Mouse (Mus musculus) CH12.LX (cell line): ENCODE measurements around the gene Lrrc4b. TPM values are rescaled to one million over a fixed set of nuclear protein-coding genes. Genes with fewer than 3 reads are reported as not detected.

ENCODE experiments used
- DNase-seq: peaks from one replicate; pipeline ENCODE4 v3.0.0-alpha.2; 2013; ENCODE audit errors: extremely low read depth
- H3K27ac ChIP-seq: 2 replicates; pipeline ENCODE4 v1.5.1; 2012; ENCODE audit warnings: low read depth, mild to moderate bottlenecking, control low read depth, moderate library complexity; ENCODE audit not compliant: insufficient read depth
- H3K27me3 ChIP-seq: replicated peaks from 2 replicates; pipeline ENCODE3; 2012; ENCODE audit warnings: inconsistent platforms
- H3K36me3 ChIP-seq, 2 experiments: replicated peaks in 1 of 2; 2 replicates each; pipeline versions ENCODE3 to v1.6.1; 2012; ENCODE audit warnings: inconsistent platforms in 1 of 2, low read length in 1 of 2, mild to moderate bottlenecking in 1 of 2, mixed read lengths in 1 of 2, moderate library complexity in 1 of 2; ENCODE audit not compliant: control insufficient read depth in 1 of 2, insufficient read depth in 1 of 2
- H3K4me1 ChIP-seq, 2 experiments: 2 replicates each; pipeline ENCODE4 v1.6.1; 2012; ENCODE audit warnings: inconsistent platforms in 1 of 2, moderate library complexity in 1 of 2; ENCODE audit not compliant: insufficient read depth in 2 of 2, control insufficient read depth in 1 of 2
- H3K4me2 ChIP-seq: 2 replicates; pipeline ENCODE4 v1.6.1; 2012; ENCODE audit warnings: low read depth, mild to moderate bottlenecking, control low read depth; ENCODE audit not compliant: poor library complexity, insufficient read depth, severe bottlenecking
- H3K4me3 ChIP-seq, 3 experiments: fragments of 150-350 bp in 1 of 3; sonication (generic) in 1 of 3; replicated peaks in 1 of 3; 2 replicates each; pipeline versions ENCODE3 to v1.5.1; 2011 to 2012; ENCODE audit warnings: low read depth in 2 of 3, low read length in 2 of 3, mild to moderate bottlenecking in 2 of 3, moderate library complexity in 2 of 3, control low read depth in 1 of 3, improper control_type of control experiment in 1 of 3, inconsistent platforms in 1 of 3, mixed read lengths in 1 of 3; ENCODE audit not compliant: poor library complexity in 1 of 3
- H3K79me2 ChIP-seq: replicated peaks from 2 replicates; pipeline ENCODE4 v1.6.1; 2012; ENCODE audit warnings: mild to moderate bottlenecking, moderate library complexity; ENCODE audit not compliant: control insufficient read depth, poor library complexity, insufficient read depth, severe bottlenecking; ENCODE audit errors: extremely low read depth
- H3K9ac ChIP-seq: 2 replicates; pipeline ENCODE4 v1.6.1; 2012; ENCODE audit warnings: low read depth, mild to moderate bottlenecking, control low read depth, moderate library complexity; ENCODE audit not compliant: insufficient read depth
- H3K9me3 ChIP-seq: replicated peaks from 2 replicates; pipeline ENCODE3; 2012; ENCODE audit warnings: low read length, inconsistent platforms, mixed read lengths
- CHD1 ChIP-seq: IDR thresholded peaks from 2 replicates; pipeline ENCODE4 v1.6.1; 2012; ENCODE audit warnings: low read depth, low read length, improper control_type of control experiment, inconsistent platforms
- CHD2 ChIP-seq: IDR thresholded peaks from 2 replicates; pipeline ENCODE4 v1.6.1; 2011; ENCODE audit warnings: low read length, improper control_type of control experiment
- JUND ChIP-seq: conservative IDR thresholded peaks from 2 replicates; pipeline ENCODE4 v1.6.1; 2011; ENCODE audit warnings: low read depth, low read length, improper control_type of control experiment
- KAT2A ChIP-seq: IDR thresholded peaks from 2 replicates; pipeline ENCODE4 v1.6.1; 2012; ENCODE audit warnings: low read length, improper control_type of control experiment, inconsistent platforms; ENCODE audit not compliant: insufficient replicate concordance
- MAX ChIP-seq: IDR thresholded peaks from 2 replicates; pipeline ENCODE4 v1.6.1; 2011; ENCODE audit warnings: low read length, improper control_type of control experiment
- MAZ ChIP-seq: IDR thresholded peaks from 2 replicates; pipeline ENCODE4 v1.6.1; 2012; ENCODE audit warnings: low read depth, mild to moderate bottlenecking, inconsistent platforms, low read length, improper control_type of control experiment, moderate library complexity
- NELFE ChIP-seq: IDR thresholded peaks from 2 replicates; pipeline ENCODE4 v1.6.1; 2011; ENCODE audit warnings: low read depth, low read length, improper control_type of control experiment
- NRF1 ChIP-seq: IDR thresholded peaks from 2 replicates; pipeline ENCODE4 v1.6.1; 2014; ENCODE audit warnings: low read depth, mild to moderate bottlenecking, inconsistent platforms, low read length, improper control_type of control experiment, moderate library complexity
- PAX5 ChIP-seq: IDR thresholded peaks from 2 replicates; pipeline ENCODE4 v1.6.1; 2012; ENCODE audit warnings: low read length, inconsistent platforms, mixed read lengths
- RAD21 ChIP-seq: IDR thresholded peaks from 2 replicates; pipeline ENCODE4 v1.6.1; 2011; ENCODE audit warnings: low read depth, mild to moderate bottlenecking, low read length, improper control_type of control experiment, moderate library complexity
- RCOR1 ChIP-seq: conservative IDR thresholded peaks from 2 replicates; pipeline ENCODE4 v1.6.1; 2012; ENCODE audit warnings: low read depth, mild to moderate bottlenecking, inconsistent platforms, low read length, improper control_type of control experiment
- SMC3 ChIP-seq: IDR thresholded peaks from 2 replicates; pipeline ENCODE4 v1.6.1; 2011; ENCODE audit warnings: low read depth, low read length, improper control_type of control experiment
- TCF12 ChIP-seq: IDR thresholded peaks from 2 replicates; pipeline ENCODE4 v1.6.1; 2014; ENCODE audit warnings: low read depth, mild to moderate bottlenecking, inconsistent platforms, low read length, improper control_type of control experiment
- ZKSCAN1 ChIP-seq: IDR thresholded peaks from 2 replicates; pipeline ENCODE4 v1.6.1; 2012; ENCODE audit warnings: low read depth, inconsistent platforms, low read length, improper control_type of control experiment, borderline replicate concordance
- ZNF384 ChIP-seq: IDR thresholded peaks from 2 replicates; pipeline ENCODE4 v1.6.1; 2012; ENCODE audit warnings: low read depth, low read length, improper control_type of control experiment, inconsistent platforms
- dilution Hi-C: fragments of 300-500 bp; cut with MboI; formaldehyde crosslinking; loops from 2 replicates; pipeline ENCODE4 v1.14.3; 2020; ENCODE audit warnings: low sequenced_read_pairs; ENCODE audit not compliant: extremely low pct_unique_long_range_greater_than_20kb, extremely low pct_ligation_motif_present
- in situ Hi-C: fragments of 300-500 bp; cut with MboI; formaldehyde crosslinking; loops from 3 replicates; pipeline ENCODE4 v1.14.3; 2019; ENCODE audit warnings: low sequenced_read_pairs, low pct_ligation_motif_present, low pct_unique_long_range_greater_than_20kb, mixed read lengths
- polyA plus RNA-seq: library from polyadenylated mRNA; unstranded; fragments of >175 nt; gene quantifications from 2 replicates; pipeline ENCODE4 v1.2.1, GENCODE M21; 2012; ENCODE audit warnings: low read depth; ENCODE audit not compliant: insufficient read length
- total RNA-seq, 2 experiments: library from RNA; depleted of rRNA; stranded (reverse); fragments of 300-350 nt in 1 of 2; fragments of >200 nt in 1 of 2; gene quantifications; 2 replicates each; pipeline ENCODE4 v1.2.3; 2012 to 2014

The Lrrc4b gene
- total and polyA plus RNA-seq, 3 experiments, result 0.04 TPM; not detected in 2

DNA sequence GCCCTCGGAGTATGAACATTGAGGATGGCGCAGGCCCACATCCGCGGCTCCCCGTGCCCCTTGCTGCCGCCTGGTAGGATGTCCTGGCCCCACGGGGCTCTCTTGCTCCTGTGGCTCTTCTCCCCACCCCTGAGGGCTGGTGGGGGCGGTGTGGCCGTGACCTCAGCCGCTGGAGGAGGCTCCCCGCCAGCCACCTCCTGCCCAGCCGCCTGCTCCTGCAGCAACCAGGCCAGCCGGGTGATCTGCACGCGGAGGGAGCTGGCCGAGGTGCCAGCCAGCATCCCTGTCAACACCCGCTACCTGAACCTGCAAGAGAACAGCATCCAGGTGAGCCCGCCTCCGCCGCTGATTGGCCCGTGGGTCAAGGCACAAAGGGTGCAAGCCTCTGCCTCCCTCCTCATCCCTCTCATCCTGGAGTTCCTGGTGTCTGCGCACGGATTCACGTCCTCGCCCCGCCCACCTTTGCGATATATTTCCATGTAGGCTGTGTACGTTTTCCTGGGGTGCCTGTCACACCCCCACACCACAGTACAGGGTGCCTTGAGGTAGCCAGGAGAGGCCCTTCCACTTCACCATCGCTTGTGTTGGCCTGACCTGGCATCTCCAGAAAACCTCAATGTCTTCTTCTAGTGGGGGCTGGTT is 16.2 kb downstream of the Lrrc4b start:
- no peak overlapping the region for H3K4me3 ChIP-seq

DNA sequence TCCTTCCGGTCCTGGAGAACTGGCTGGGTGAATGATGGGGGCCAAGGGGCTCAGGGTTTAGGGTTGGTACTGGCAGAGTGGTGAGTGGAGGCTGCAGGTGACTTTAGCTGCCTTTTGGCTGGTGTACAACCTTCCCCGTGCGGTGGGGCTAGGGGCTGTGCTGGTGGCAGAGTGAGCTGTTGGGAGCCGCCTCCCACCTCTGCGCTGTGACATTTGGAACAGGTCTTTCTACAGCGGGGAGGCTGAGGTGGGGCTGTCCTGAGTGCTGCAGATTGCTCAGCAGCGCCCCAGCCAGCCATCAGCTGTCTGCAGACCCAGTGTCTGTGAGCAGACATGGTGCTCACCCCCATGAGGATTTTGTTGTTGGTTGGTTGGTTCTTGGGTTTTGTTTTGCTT is 16.7 kb downstream of the Lrrc4b start:
- in situ Hi-C loops, result no loop called here
- H3K9ac ChIP-seq, result no peak overlapping the region
- no peak for TF ChIP-seq KAT2A
- no peak for TF ChIP-seq JUND
- no peak for TF ChIP-seq MAX
- TF ChIP-seq RAD21, result no peak
- no peak for TF ChIP-seq PAX5
- no peak for TF ChIP-seq SMC3
- TF ChIP-seq CHD1, result no peak
- no peak for TF ChIP-seq MAZ
- no peak for TF ChIP-seq ZKSCAN1
- TF ChIP-seq ZNF384, result no peak
- TF ChIP-seq NRF1, result no peak
- TF ChIP-seq TCF12, result no peak
- no peak for TF ChIP-seq CHD2
- TF ChIP-seq, all 38 proteins: peak for 0
- no peak for DNase-seq
- no peak overlapping the region for H3K4me3 ChIP-seq
- no peaks in the 10 kb centered on the region for H3K79me2 ChIP-seq
- H3K9me3 ChIP-seq, result no peaks in the 10 kb centered on the region
- H3K36me3 ChIP-seq, result no peaks in the 10 kb centered on the region
- peaks cover 90% of the 10 kb centered on the region for H3K27me3 ChIP-seq
- dilution Hi-C loops, result no loop called here
- H3K4me2 ChIP-seq, result no peak overlapping the region
- H3K27ac ChIP-seq, result no peak overlapping the region
- no peaks in the 10 kb centered on the region for H3K4me1 ChIP-seq

More for the DNA sequence above, 16.2 kb downstream of the Lrrc4b start:
- H3K36me3 ChIP-seq, result no peaks in the 10 kb centered on the region
- no peak for DNase-seq
- no peak for TF ChIP-seq NELFE
- TF ChIP-seq CHD2, result no peak
- no peak for TF ChIP-seq RCOR1
- TF ChIP-seq, all 38 proteins: peak for 0
- Histone ChIP-seq H3K79me2 (no peaks in the 10 kb centered on the region), H3K9ac (no peak overlapping the region), H3K9me3 (no peaks in the 10 kb centered on the region), H3K4me1 (no peaks in the 10 kb centered on the region), H3K27ac (no peak overlapping the region), H3K27me3 (peaks cover 95% of the 10 kb centered on the region), H3K4me2 (no peak overlapping the region)
- dilution Hi-C loops, result no loop called here
- in situ Hi-C loops, result no loop called here
